Mouse (Mus musculus) midbrain, embryonic 14.5 days (tissue): ENCODE measurements around the gene Cbx4. TPM values are rescaled to one million over a fixed set of nuclear protein-coding genes. Genes with fewer than 3 reads are reported as not detected.

Experiments used
- ATAC-seq: fragments of 200-750 bp; cut with Nextera tagmentation; 2 replicates; pipeline ENCODE4 v1.8.0; 2017; ENCODE audit warnings: moderate number of reproducible peaks, moderate library complexity; ENCODE audit not compliant: low FRiP score, low TSS enrichment
- DNase-seq: peaks from one replicate; pipeline ENCODE4 v3.0.0-alpha.2; 2015
- H3K27ac ChIP-seq: fragments of 300-500 bp; sonication (generic); replicated peaks from 2 replicates; pipeline ENCODE4 v1.5.1; 2014; ENCODE audit warnings: mild to moderate bottlenecking, low read depth, low read length, moderate library complexity
- H3K27me3 ChIP-seq: fragments of 300-500 bp; sonication (generic); 2 replicates; pipeline ENCODE4 v1.6.1; 2014; ENCODE audit warnings: low read length, control low read depth, mixed read lengths; ENCODE audit not compliant: control insufficient read depth, insufficient read depth
- H3K36me3 ChIP-seq: fragments of 300-500 bp; sonication (generic); 2 replicates; pipeline ENCODE4 v1.6.1; 2014; ENCODE audit warnings: low read length, control low read depth; ENCODE audit not compliant: control insufficient read depth, insufficient read depth
- H3K4me1 ChIP-seq: fragments of 300-500 bp; sonication (generic); 2 replicates; pipeline ENCODE4 v1.6.1; 2014; ENCODE audit warnings: mild to moderate bottlenecking, antibody characterized with exemption, low read length, control low read depth; ENCODE audit not compliant: control insufficient read depth, insufficient read depth
- H3K4me2 ChIP-seq: fragments of 300-500 bp; sonication (generic); 2 replicates; pipeline ENCODE4 v1.6.1; 2014; ENCODE audit warnings: mild to moderate bottlenecking, low read length, moderate library complexity
- H3K4me3 ChIP-seq: fragments of 300-500 bp; sonication (generic); replicated peaks from 2 replicates; pipeline ENCODE4 v1.5.1; 2014; ENCODE audit warnings: low read depth, low read length
- H3K9ac ChIP-seq: fragments of 300-500 bp; sonication (generic); replicated peaks from 2 replicates; pipeline ENCODE4 v1.6.1; 2014; ENCODE audit warnings: mild to moderate bottlenecking, low read length, moderate library complexity
- H3K9me3 ChIP-seq: fragments of 300-500 bp; sonication (generic); 2 replicates; pipeline ENCODE4 v1.6.1; 2016; ENCODE audit warnings: low read length, control low read depth, mixed read lengths; ENCODE audit not compliant: control insufficient read depth
- WGBS: fragments of 180-500 bp; shearing (Covaris S2); extraction: QIAGEN DNeasy Blood & Tissue Kit; methylation state at CpG from one replicate; pipeline ENCODE4 v1.1.7; 2014; 5-methylcytosine and 5-hydroxymethylcytosine counted together
- polyA plus RNA-seq: library from polyadenylated mRNA; unstranded; fragments of >200 nt; fragmentation: Nextera tagmentation; extraction: Ambion mirVana; gene quantifications from 2 replicates; pipeline ENCODE4 v1.2.1, GENCODE M21; 2014

Cbx4 gene
- polyA plus RNA-seq, 1 experiment from 2014 or later = 19.3 TPM

- no peaks in the 10 kb centered on the region for H3K36me3 ChIP-seq
- H3K9me3 ChIP-seq = no peaks in the 10 kb centered on the region
- WGBS = 64% methylated on average over 4 of the region's 4 CpGs
- H3K9ac ChIP-seq = no peak overlapping the region
- H3K4me3 ChIP-seq = no peak overlapping the region
- ATAC-seq = no peak
- no peak overlapping the region for H3K4me2 ChIP-seq
- no peaks in the 10 kb centered on the region for H3K27me3 ChIP-seq
- H3K27ac ChIP-seq = no peak overlapping the region
- no peak for DNase-seq
- H3K4me1 ChIP-seq = 0 out of 2 replicates have a peak, but pooled peaks cover 5% of the 10 kb centered on the region
These were observed 31.0 kb upstream of the Cbx4 start for GRCm38 (mm10) chr11:119116992-119117391.

GRCm38 (mm10) chr11:119112721-119113120 is 26.7 kb upstream of the Cbx4 start:
- H3K4me1 ChIP-seq = no peaks in the 10 kb centered on the region
- H3K9me3 ChIP-seq = no peaks in the 10 kb centered on the region
- H3K4me2 ChIP-seq = no peak overlapping the region
- H3K9ac ChIP-seq = no peak overlapping the region
- no peaks in the 10 kb centered on the region for H3K27me3 ChIP-seq
- H3K27ac ChIP-seq = no peak overlapping the region
- H3K36me3 ChIP-seq = no peaks in the 10 kb centered on the region
- ATAC-seq (no peak), DNase-seq (no peak)
- no peak overlapping the region for H3K4me3 ChIP-seq

DNA sequence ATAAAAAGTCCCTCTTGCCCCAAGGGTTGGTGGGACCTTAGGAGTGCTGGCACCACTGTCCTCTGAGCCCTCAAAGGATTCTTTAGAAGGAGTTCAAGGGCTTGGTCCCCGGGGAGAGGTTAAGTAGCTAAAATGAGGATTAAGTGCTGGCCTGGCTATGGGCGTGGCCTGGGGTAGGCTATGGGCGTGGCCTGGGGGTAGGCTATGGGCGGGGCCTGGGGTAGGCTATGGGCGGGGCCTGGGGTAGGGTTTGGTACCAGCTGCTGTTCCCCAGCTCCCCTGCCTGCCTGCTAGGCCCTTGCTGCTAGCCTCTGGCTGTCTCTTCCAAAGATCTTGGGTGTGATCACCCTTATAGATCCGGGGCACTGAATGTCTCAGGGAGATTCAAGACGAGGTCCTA is 25.3 kb upstream of the Cbx4 start:
- Histone ChIP-seq H3K9ac (no peak overlapping the region), H3K9me3 (no peaks in the 10 kb centered on the region), H3K4me1 (no peaks in the 10 kb centered on the region), H3K4me2 (no peak overlapping the region), H3K36me3 (no peaks in the 10 kb centered on the region), H3K4me3 (no peak overlapping the region), H3K27me3 (no peaks in the 10 kb centered on the region), H3K27ac (no peak overlapping the region)
- WGBS = 11% methylated on average over 7 of the region's 7 CpGs
- ATAC-seq (no peak), DNase-seq (no peak)

- DNase-seq (no peak), ATAC-seq (no peak)
- Histone ChIP-seq H3K4me1 (peaks cover 6% of the 10 kb centered on the region; the same call in 1 of the 2 replicates), H3K9me3 (no peaks in the 10 kb centered on the region), H3K9ac (no peak overlapping the region), H3K27me3 (no peaks in the 10 kb centered on the region), H3K27ac (no peak overlapping the region), H3K4me3 (no peak overlapping the region), H3K4me2 (no peak overlapping the region), H3K36me3 (no peaks in the 10 kb centered on the region)
- WGBS = 77% methylated on average over 9 of the region's 9 CpGs
These were observed 23.5 kb upstream of the Cbx4 start for GRCm38 (mm10) chr11:119109415-119110071.

DNA sequence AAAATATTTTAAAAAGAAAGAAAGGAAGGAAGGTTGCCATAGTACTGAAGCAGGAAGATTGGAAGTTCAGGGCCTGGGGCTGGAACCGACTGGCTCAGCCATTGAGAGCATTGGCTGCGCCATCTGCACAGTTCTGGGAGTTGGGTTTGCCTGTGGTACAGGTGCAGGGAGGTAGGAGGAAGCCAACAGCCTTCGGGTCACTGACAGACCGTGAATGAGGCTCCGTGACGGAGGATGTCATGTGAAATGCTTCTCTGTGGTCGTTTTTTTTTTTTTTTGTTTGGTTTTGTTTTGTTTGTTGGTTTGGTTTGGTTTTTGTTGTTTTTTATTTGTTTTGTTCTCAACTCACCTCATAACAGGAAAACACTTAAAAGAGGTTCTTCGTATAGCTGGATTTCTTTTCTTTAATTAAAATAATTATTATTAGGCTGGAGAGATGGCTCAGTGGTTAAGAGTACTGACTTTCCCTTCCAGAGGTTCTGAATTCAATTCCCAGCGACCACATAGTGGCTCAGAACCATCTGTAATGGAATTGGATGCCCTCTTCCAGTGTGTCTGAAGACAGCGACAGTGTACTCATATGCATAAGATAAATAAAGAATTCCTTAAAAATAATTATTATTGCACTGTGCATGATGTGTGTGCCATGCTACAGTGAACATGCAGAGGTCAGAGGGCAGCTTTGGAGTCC is 22.7 kb upstream of the Cbx4 start:
- 79% methylated on average over 10 of the region's 10 CpGs for WGBS
- Histone ChIP-seq H3K4me3 (no peak overlapping the region), H3K27ac (no peak overlapping the region), H3K4me1 (peaks cover 6% of the 10 kb centered on the region; the same call in 1 of the 2 replicates), H3K36me3 (no peaks in the 10 kb centered on the region), H3K27me3 (no peaks in the 10 kb centered on the region), H3K9me3 (no peaks in the 10 kb centered on the region), H3K4me2 (no peak overlapping the region), H3K9ac (no peak overlapping the region)
- ATAC-seq (no peak), DNase-seq (no peak)

- no peak overlapping the region for H3K4me3 ChIP-seq
- no peaks in the 10 kb centered on the region for H3K9me3 ChIP-seq
- H3K9ac ChIP-seq = no peak overlapping the region
- H3K36me3 ChIP-seq = no peaks in the 10 kb centered on the region
- no peak overlapping the region for H3K27ac ChIP-seq
- no peaks in the 10 kb centered on the region for H3K27me3 ChIP-seq
- no peak for DNase-seq
- H3K4me2 ChIP-seq = no peak overlapping the region
- WGBS = 70% methylated on average over 6 of the region's 6 CpGs
- peaks cover 6% of the 10 kb centered on the region; the same call in 1 of the 2 replicates for H3K4me1 ChIP-seq
- no peak for ATAC-seq
These were observed 20.3 kb upstream of the Cbx4 start for GRCm38 (mm10) chr11:119106289-119106688.

GRCm38 (mm10) chr11:119105748-119106147 is 19.7 kb upstream of the Cbx4 start:
- Histone ChIP-seq H3K27ac (0 out of 2 replicates have a peak overlapping the region, but pooled peaks have one; percentile 32), H3K4me2 (no peak overlapping the region), H3K4me1 (peaks cover 6% of the 10 kb centered on the region; the same call in 1 of the 2 replicates), H3K36me3 (no peaks in the 10 kb centered on the region), H3K9ac (no peak overlapping the region), H3K4me3 (no peak overlapping the region), H3K27me3 (no peaks in the 10 kb centered on the region), H3K9me3 (no peaks in the 10 kb centered on the region)
- no peak for ATAC-seq
- no peak for DNase-seq
- 52% methylated on average over 8 of the region's 8 CpGs for WGBS

DNA sequence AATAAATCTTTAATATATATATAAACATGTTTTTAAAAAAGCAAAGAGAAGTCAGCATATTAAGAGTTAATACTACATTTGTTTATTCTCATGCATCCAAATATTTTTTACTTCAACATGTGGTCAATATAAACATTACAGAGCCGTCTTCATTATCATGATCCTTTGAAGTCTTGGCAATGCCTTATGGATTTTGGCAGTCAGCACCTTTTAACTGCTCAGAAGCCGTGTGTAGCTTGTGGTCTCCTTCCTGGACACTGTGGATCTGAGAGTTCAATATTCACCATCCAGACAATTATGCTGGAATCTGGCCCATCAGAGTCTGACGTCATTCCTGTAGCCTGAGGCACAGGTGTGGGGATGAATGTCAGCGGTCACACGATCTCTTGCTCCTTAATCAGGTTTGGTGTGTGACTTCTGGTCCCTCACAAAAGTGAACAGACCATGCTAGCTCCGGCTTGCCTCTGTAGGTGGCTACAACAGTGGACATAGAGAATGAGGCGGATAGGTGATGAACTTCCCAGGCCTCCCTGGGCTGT is 19.1 kb upstream of the Cbx4 start:
- Histone ChIP-seq H3K27me3 (no peaks in the 10 kb centered on the region), H3K4me2 (no peak overlapping the region), H3K4me1 (peaks cover 6% of the 10 kb centered on the region; the same call in 1 of the 2 replicates), H3K36me3 (no peaks in the 10 kb centered on the region), H3K9ac (no peak overlapping the region), H3K9me3 (no peaks in the 10 kb centered on the region), H3K4me3 (no peak overlapping the region), H3K27ac (no peak overlapping the region)
- DNase-seq = no peak
- WGBS = 77% methylated on average over 7 of the region's 7 CpGs
- ATAC-seq = no peak
